Mouse (Mus musculus) embryonic fibroblast, embryonic 13.5 days (primary cell): ENCODE data around the gene Tom1l2.

Experiments used
- CTCF ChIP-seq: IDR thresholded peaks from 2 replicates; pipeline ENCODE4 v1.5.1; 2011; ENCODE audit warnings: mild to moderate bottlenecking, control low read depth, low read length, moderate library complexity, borderline replicate concordance; ENCODE audit not compliant: insufficient read depth
- POLR2A ChIP-seq: IDR thresholded peaks from 2 replicates; pipeline ENCODE4 v1.6.1; 2011; ENCODE audit warnings: low read depth, mild to moderate bottlenecking, control low read depth, low read length, moderate library complexity

GRCm38 (mm10) chr11:60357116-60357515, 4.4 kb upstream of the Tom1l2 start:
- TF ChIP-seq CTCF: no peak
- no peak for TF ChIP-seq POLR2A
